Mouse (Mus musculus) stomach, embryonic 14.5 days (tissue): ENCODE results near the gene Plvap. TPM values are rescaled to one million over a fixed set of nuclear protein-coding genes. Genes with fewer than 3 reads are reported as not detected.

Source experiments
- ATAC-seq: fragments of 200-750 bp; cut with Nextera tagmentation; 2 replicates; pipeline ENCODE4 v1.8.0; 2017; ENCODE audit warnings: low read depth, moderate TSS enrichment; ENCODE audit not compliant: insufficient number of reproducible peaks, insufficient read depth, low FRiP score
- H3K27ac ChIP-seq: fragments of 300-500 bp; sonication (generic); 2 replicates; pipeline ENCODE4 v1.5.1; 2014; ENCODE audit warnings: mild to moderate bottlenecking, low read length, moderate library complexity, mixed read lengths
- H3K27me3 ChIP-seq: fragments of 300-500 bp; sonication (generic); 2 replicates; pipeline ENCODE4 v1.6.1; 2014; ENCODE audit warnings: low read length, control low read depth, mixed read lengths; ENCODE audit not compliant: control insufficient read depth, insufficient read depth
- H3K36me3 ChIP-seq: fragments of 300-500 bp; sonication (generic); 2 replicates; pipeline ENCODE4 v1.6.1; 2014; ENCODE audit warnings: mild to moderate bottlenecking, control low read depth, low read length, moderate library complexity, mixed read lengths; ENCODE audit not compliant: control insufficient read depth, insufficient read depth
- H3K4me1 ChIP-seq: fragments of 300-500 bp; sonication (generic); 2 replicates; pipeline ENCODE4 v1.6.1; 2014; ENCODE audit warnings: low read length, control low read depth, mixed read lengths; ENCODE audit not compliant: control insufficient read depth, insufficient read depth
- H3K4me2 ChIP-seq: fragments of 300-500 bp; sonication (generic); replicated peaks from 2 replicates; pipeline ENCODE4 v1.6.1; 2014; ENCODE audit warnings: low read depth, low read length, control low read depth
- H3K4me3 ChIP-seq: fragments of 300-500 bp; sonication (generic); 2 replicates; pipeline ENCODE4 v1.5.1; 2014; ENCODE audit warnings: low read depth, low read length, control low read depth
- H3K9ac ChIP-seq: fragments of 300-500 bp; sonication (generic); replicated peaks from 2 replicates; pipeline ENCODE4 v1.6.1; 2014; ENCODE audit warnings: low read depth, mild to moderate bottlenecking, control low read depth, low read length, moderate library complexity, mixed read lengths
- H3K9me3 ChIP-seq: fragments of 300-500 bp; sonication (generic); 2 replicates; pipeline ENCODE4 v1.6.1; 2016; ENCODE audit warnings: low read depth, low read length, control low read depth; ENCODE audit not compliant: control insufficient read depth
- WGBS: fragments of 180-500 bp; shearing (Covaris S2); extraction: QIAGEN DNeasy Blood & Tissue Kit; methylation state at CpG from one replicate; pipeline ENCODE4 v1.1.7; 2014; 5-methylcytosine and 5-hydroxymethylcytosine counted together
- polyA plus RNA-seq: library from polyadenylated mRNA; unstranded; fragments of >200 nt; fragmentation: Nextera tagmentation; extraction: Ambion mirVana; gene quantifications from 2 replicates; pipeline ENCODE4 v1.2.1, GENCODE M21; 2014

Plvap gene
- 67.1 and 67.5 TPM in 2 replicates for polyA plus RNA-seq

DNA sequence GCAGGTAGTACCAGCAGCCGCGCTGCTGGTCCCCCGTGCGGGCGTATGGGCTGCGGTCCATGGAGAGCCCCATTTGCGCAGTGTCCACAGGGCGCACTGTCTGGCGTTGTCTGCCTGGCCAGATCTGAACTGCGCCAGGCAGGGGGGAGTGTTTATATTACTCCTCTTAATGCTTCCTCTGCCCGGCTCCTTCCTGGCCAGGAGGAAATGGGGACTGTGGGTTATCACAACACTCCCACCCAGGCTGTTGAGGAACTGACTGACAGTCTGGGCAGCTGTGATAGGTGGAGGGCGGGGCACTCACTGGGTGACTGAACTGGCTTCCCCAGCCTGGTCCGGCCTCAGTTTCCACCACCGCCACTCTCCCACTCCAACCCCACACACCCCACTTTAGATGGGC lies at the start of gene Plvap:
TSS of gene Plvap (minus strand) at position 109 of the 400 bp plus-strand sequence.
- Histone ChIP-seq H3K9ac (no peak within 1 kb of the TSS), H3K27ac (no peak within 1 kb of the TSS), H3K36me3 (no peaks in the 10 kb centered on the region), H3K9me3 (no peaks in the 10 kb centered on the region), H3K4me1 (no peaks in the 10 kb centered on the region), H3K4me3 (peak within 1 kb of the TSS; percentile 8; the same call in 1 of the 2 replicates), H3K4me2 (no peak within 1 kb of the TSS), H3K27me3 (peaks cover 16% of the 10 kb centered on the region)
- ATAC-seq, result no peak
- 26% methylated on average over 14 of the region's 14 CpGs for WGBS

DNA sequence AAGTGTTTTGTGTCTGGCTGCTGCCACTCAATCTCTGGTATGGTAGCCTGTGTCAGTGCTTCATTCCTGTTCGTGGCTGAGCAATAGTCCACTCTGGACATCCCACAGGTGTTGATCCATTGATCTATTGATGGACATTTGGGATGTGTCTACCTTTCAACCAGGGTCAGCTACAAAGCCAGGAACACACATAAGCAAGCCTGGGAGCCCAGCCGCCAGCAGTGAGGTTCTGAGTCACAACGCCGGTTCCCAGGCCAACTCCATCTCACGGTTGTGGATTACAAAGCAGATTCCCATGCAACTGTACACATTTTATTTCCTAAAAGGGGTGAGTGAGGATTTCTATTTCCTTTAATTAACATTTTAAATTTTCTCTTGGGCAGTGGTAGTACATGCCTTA lies 49.2 kb upstream of the Plvap start:
- Histone ChIP-seq H3K27me3 (peaks cover 26% of the 10 kb centered on the region), H3K36me3 (no peaks in the 10 kb centered on the region), H3K9me3 (0 out of 2 replicates have a peak, but pooled peaks cover 2% of the 10 kb centered on the region), H3K9ac (no peak overlapping the region), H3K27ac (no peak overlapping the region), H3K4me1 (0 out of 2 replicates have a peak, but pooled peaks cover 5% of the 10 kb centered on the region), H3K4me3 (no peak overlapping the region), H3K4me2 (no peak overlapping the region)
- WGBS, result 82% methylated on average over 5 of the region's 5 CpGs
- ATAC-seq, result no peak

- 66% methylated on average over 3 of the region's 3 CpGs for WGBS
- no peak for ATAC-seq
- Histone ChIP-seq H3K9ac (no peak overlapping the region), H3K36me3 (no peaks in the 10 kb centered on the region), H3K27me3 (peaks cover 26% of the 10 kb centered on the region), H3K4me3 (no peak overlapping the region), H3K27ac (no peak overlapping the region), H3K9me3 (0 out of 2 replicates have a peak, but pooled peaks cover 2% of the 10 kb centered on the region), H3K4me2 (no peak overlapping the region), H3K4me1 (0 out of 2 replicates have a peak, but pooled peaks cover 5% of the 10 kb centered on the region)
Observed at GRCm38 (mm10) chr8:71560071-71560470, 48.5 kb upstream of the Plvap start.

- H3K27me3 ChIP-seq, result peaks cover 26% of the 10 kb centered on the region
Observed at GRCm38 (mm10) chr8:71558958-71559690, 47.6 kb upstream of the Plvap start.

GRCm38 (mm10) chr8:71558071-71558957 lies 46.8 kb upstream of the Plvap start, which contains the start of gene Tmem221:
Tmem221 (minus strand) TSS chr8:71558871.
- no peaks in the 10 kb centered on the region for H3K36me3 ChIP-seq
- H3K4me3 ChIP-seq, result peak within 1 kb of the TSS; percentile 47
- H3K27me3 ChIP-seq, result peaks cover 26% of the 10 kb centered on the region
- H3K27ac ChIP-seq, result no peak within 1 kb of the TSS
- peak within 1 kb of the TSS; percentile 36; the same call in 1 of the 2 replicates for H3K9ac ChIP-seq
- H3K4me2 ChIP-seq, result peak within 1 kb of the TSS; percentile 82
- 3% methylated on average over 70 of the region's 70 CpGs for WGBS
- no peaks in the 10 kb centered on the region for H3K9me3 ChIP-seq
- peak; percentile 4; the same call in 1 of the 2 replicates for ATAC-seq
- 0 out of 2 replicates have a peak, but pooled peaks cover 5% of the 10 kb centered on the region for H3K4me1 ChIP-seq

More at GRCm38 (mm10) chr8:71558958-71559690, 47.6 kb upstream of the Plvap start:
- H3K4me1 ChIP-seq, result 0 out of 2 replicates have a peak, but pooled peaks cover 5% of the 10 kb centered on the region
- no peak overlapping the region for H3K27ac ChIP-seq
- H3K4me3 ChIP-seq, result peak overlapping the region; percentile 47
- H3K36me3 ChIP-seq, result no peaks in the 10 kb centered on the region
- ATAC-seq, result peak; percentile 76
- peak overlapping the region; percentile 36; the same call in 1 of the 2 replicates for H3K9ac ChIP-seq
- peak overlapping the region; percentile 82 for H3K4me2 ChIP-seq
- no peaks in the 10 kb centered on the region for H3K9me3 ChIP-seq
- 2% methylated on average over 24 of the region's 24 CpGs for WGBS

- H3K4me3 ChIP-seq, result no peak overlapping the region
- 80% methylated on average over 2 of the region's 2 CpGs for WGBS
- H3K9ac ChIP-seq, result no peak overlapping the region
- H3K27ac ChIP-seq, result no peak overlapping the region
- H3K36me3 ChIP-seq, result no peaks in the 10 kb centered on the region
- peaks cover 19% of the 10 kb centered on the region for H3K27me3 ChIP-seq
- no peak overlapping the region for H3K4me2 ChIP-seq
- no peak for ATAC-seq
- H3K4me1 ChIP-seq, result 0 out of 2 replicates have a peak, but pooled peaks cover 3% of the 10 kb centered on the region
- no peaks in the 10 kb centered on the region for H3K9me3 ChIP-seq
Observed at GRCm38 (mm10) chr8:71554644-71555043, 43.1 kb upstream of the Plvap start.

- Histone ChIP-seq H3K4me2 (no peak overlapping the region), H3K27me3 (peaks cover 16% of the 10 kb centered on the region), H3K36me3 (no peaks in the 10 kb centered on the region), H3K27ac (no peak overlapping the region), H3K9me3 (no peaks in the 10 kb centered on the region), H3K9ac (no peak overlapping the region), H3K4me3 (no peak overlapping the region), H3K4me1 (0 out of 2 replicates have a peak, but pooled peaks cover 3% of the 10 kb centered on the region)
- no peak for ATAC-seq
- 62% methylated on average over 6 of the region's 6 CpGs for WGBS
Observed at GRCm38 (mm10) chr8:71554001-71554400, 42.4 kb upstream of the Plvap start.

DNA sequence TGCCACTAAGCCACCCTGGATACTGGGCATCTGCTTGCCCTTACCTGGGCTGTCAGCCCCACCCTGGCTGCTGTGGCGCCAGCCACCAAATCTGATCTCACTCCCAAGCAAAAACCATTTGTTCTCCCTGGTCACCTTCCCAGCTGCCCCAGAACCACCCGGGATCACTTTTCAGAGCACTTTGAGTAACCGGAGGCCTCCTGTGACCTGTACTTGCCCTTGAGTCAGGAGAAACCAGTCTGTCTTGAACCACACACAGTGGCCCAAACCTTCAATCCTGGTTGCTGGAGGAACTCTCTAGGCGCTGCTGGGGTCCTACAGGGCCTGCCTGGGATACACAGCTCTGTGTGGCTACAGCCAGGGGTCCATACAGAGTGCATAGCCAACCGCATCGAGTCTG lies 41.2 kb upstream of the Plvap start:
- Histone ChIP-seq H3K36me3 (0 out of 2 replicates have a peak, but pooled peaks cover 4% of the 10 kb centered on the region), H3K27me3 (peaks cover 9% of the 10 kb centered on the region), H3K4me3 (no peak overlapping the region), H3K4me1 (0 out of 2 replicates have a peak, but pooled peaks cover 3% of the 10 kb centered on the region), H3K27ac (peak overlapping the region; percentile 44; the same call in 1 of the 2 replicates), H3K4me2 (no peak overlapping the region), H3K9ac (no peak overlapping the region), H3K9me3 (no peaks in the 10 kb centered on the region)
- 37% methylated on average over 6 of the region's 6 CpGs for WGBS
- no peak for ATAC-seq
